Mouse (Mus musculus) yolk sac, embryonic 10.5 days (tissue): ENCODE results near the gene Pdcd1.
"Not testable (repeated sequence)": the region's sequence is repeated elsewhere in the genome, so short reads cannot be mapped to it uniquely, and the experiment has no call there.

Source experiments
- DNase-seq: peaks from one replicate; pipeline ENCODE4 v3.0.0-alpha.2; 2017; ENCODE audit warnings: low spot score

Gene Pdcd1

DNA sequence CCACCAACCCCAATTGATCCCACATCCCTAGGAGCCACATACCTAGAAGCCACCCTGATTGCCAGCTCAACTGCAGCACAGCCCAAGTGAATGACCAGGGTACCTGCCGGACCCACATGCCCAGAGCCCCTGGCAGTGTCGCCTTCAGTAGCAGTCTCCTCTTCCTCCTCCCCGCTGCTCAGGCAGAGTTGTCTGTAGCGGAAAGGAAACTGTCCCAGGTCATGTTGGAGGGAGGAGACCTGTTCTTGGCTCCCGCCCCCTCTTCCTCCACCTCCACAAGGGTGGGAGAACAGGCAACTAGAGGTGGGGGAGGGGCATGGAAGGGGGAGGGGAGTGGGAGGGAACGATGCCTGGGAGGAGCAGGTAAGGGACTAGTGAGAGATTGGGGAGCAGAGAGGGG lies at the start of gene Pdcd1:
Pdcd1 (minus strand) TSS at position 181 of the 400 bp plus-strand sequence.
- no peak for DNase-seq

DNA sequence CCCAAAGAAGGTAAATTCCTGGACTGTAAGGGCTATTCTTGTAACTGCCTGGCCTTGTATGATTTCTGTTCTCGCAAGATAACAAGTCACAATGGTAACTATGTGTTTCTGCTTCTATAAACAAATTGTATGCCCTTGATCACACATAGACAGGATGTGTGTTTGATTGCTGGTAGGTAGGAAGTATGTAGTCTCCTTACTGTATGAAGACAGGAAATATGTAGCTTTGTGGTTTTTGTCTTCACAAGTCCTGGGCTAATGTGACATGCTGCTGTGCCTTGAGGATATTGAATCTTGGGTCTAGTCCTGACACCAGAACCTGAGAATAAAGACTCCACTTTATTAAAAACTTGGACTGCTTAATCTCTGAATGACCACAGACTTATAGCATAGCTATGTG lies 39.4 kb upstream of the Pdcd1 start:
- DNase-seq = no peak

DNA sequence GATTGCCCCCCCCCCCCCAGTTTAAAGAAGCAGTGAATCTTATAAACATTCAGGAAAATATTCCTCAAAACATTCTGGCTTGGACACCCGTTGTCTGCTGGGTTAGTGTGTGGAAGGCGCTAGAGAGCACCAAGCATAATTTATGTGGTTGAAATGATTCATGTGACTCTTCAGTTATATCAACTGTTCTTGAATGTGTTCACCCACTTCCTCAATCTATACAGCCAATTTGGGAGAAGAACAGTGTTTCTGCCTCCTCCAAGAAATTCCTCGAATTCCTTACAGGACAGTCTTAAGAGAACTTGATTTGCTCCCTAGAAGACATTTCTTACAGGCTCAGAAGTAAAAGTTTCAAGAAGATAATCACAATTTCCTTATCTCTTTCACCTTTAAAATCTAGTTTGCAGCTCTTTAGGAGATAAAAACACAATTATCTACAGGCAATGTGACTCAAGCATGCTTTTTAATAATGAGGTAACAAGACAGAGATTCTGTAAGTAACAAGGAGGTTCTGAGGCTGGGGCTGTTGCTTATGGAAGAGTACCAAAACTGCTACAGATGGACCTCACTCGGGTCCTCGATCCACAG lies 34.1 kb upstream of the Pdcd1 start:
- DNase-seq = no peak

GRCm38 (mm10) chr1:94085324-94086105 lies 33.2 kb upstream of the Pdcd1 start:
- no peak for DNase-seq

GRCm38 (mm10) chr1:94081761-94082160 lies 29.4 kb upstream of the Pdcd1 start:
- DNase-seq = no peak

DNA sequence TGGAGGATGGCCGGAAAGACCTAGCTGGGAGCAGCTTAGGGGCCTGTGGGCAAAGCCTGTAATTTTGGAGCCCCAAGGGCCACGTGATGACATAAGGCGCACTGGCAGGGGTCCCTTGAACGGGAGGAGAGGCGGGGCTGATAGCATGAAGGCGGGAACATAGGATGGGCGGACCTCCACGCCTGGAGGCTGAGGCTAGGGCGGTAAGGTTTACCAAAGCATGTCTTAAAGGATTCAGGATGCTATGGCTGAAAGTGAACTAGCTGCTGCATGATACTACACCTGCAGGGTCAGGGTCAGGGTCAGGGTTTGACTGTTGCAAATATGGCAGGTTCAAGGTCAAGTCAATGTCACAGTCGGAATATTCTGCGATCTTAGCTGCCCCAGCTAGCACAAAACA lies 28.8 kb upstream of the Pdcd1 start:
- DNase-seq = no peak

DNA sequence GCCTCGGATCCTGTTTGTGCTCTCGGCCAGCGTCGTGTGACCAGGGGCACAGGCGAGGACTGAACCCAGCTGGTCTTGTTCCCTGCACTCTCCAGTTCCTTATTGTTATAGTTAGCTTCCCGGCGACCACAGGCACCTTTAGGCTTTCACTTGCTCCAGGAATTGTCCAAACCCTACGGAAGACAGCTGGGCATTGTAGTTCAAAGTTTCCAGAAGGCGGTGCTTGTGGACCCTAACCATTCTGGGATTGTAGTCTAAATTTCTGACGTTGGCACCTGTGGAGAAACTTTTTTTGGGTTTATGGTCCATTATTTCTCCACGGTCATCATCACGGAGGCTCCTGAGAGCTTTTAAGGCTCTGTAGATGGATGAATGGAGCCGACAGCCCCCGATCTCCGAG lies 28.4 kb upstream of the Pdcd1 start:
- no peak for DNase-seq

GRCm38 (mm10) chr1:94078835-94079440 lies 26.6 kb upstream of the Pdcd1 start:
- peak; percentile 60 for DNase-seq

GRCm38 (mm10) chr1:94078314-94078713 lies 26.0 kb upstream of the Pdcd1 start:
- DNase-seq = no peak

DNA sequence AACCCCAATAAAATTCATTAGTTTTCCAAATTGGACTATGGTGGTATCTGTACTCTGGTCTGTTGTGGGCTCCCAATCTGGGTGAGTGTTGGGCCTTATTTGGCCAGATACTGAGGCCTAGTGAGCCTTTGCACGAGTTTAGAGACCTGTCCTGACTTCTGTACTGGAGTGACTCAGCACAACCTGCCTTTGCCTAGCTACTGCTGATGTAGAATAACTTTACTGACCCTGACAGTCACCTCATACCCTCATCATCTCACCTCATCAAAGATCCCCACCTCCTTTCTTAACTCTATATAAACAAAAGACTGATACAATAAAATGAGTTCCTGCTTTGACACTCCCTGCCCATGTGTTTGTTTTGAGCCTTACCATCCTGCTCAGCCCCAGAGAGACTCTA lies 24.3 kb upstream of the Pdcd1 start:
- DNase-seq = no peak

GRCm38 (mm10) chr1:94074756-94075155 lies 22.4 kb upstream of the Pdcd1 start:
- DNase-seq = no peak

GRCm38 (mm10) chr1:94058281-94058680 lies 5.9 kb upstream of the Pdcd1 start:
- DNase-seq = not testable (repeated sequence)

DNA sequence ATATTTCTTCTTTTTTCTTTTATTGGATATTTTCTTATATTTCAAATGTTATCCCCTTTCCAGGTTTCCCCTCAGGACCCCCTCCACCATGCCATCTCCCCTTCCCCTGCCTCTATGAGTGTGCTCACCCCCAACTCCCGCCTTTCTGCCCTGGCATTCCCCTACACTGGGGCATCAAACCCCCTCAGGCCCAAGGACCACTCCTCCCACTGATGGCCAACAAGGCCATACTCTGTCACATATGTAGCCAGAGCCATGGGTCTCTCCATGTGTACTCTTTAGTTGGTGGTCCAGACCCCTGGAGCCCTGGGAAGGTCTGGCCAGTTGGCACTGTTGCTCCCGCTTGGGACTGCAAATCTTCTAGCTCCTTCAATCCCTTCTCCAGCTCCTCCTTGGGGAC lies 5.0 kb upstream of the Pdcd1 start:
- no peak for DNase-seq

DNA sequence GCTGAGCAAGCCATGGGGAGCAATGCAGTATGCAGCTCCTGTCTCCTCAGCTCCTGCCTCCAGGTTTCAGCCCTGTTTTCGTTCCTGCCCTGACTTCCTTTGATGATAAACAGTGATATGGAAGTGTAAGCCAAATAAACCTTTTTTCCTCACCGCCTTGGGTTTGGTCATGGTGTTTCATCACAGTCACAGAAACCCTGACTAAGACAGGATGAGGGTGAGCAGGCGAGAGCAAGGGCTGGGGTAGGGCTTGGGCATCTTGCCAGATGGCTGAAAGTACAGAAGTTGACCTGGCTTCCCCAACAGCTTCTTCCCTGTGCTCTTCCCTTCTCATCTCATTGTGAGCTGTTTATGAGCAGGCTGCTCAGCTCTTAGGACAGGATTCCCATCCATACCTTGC lies 3.6 kb upstream of the Pdcd1 start:
- no peak for DNase-seq

GRCm38 (mm10) chr1:94054481-94054880 lies 2.1 kb upstream of the Pdcd1 start:
- no peak for DNase-seq

GRCm38 (mm10) chr1:94053530-94054216 lies 1.3 kb upstream of the Pdcd1 start:
- no peak for DNase-seq

- DNase-seq = no peak
These were observed 1.2 kb downstream of the Pdcd1 start for GRCm38 (mm10) chr1:94051104-94051503.

DNA sequence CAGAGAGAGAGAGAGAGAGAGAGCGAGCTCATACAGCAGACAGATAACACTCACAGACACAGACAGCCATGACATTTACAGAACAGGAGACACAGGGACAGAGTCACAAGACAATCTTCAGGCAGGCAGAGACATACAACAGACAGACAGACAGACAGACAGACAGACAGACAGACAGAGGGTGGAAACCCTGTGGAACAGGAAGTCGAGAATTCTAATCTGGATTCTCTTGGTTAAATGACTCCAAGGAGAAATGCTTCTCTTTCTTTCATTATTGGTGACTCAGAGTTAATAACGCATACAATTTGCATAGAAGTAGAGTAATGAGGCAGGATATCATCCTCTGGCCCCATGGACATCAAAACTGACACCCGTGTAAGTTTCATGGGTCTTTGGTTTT lies 5.8 kb downstream of the Pdcd1 start:
- DNase-seq = no peak

DNA sequence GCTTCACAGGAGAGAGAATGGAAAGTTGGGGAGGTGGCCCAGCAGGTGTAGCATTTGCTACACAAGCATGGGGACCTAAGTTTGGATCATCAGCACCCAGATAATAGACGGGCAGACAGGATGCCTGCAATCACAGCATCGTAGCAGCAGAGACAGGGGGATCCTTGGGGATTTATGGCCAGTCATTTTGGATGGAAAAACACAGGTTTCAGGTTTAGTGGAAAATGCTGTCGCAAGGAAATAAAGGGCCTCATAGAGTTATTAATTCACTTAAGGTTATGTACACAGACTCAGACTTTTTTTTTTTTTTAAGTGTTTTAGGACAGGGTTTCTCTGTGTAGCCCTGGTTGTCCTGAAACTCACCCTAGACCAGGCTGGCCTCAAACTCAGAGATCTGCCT lies 6.8 kb downstream of the Pdcd1 start:
- DNase-seq = no peak

- DNase-seq = no peak
These were observed 12.0 kb downstream of the Pdcd1 start for GRCm38 (mm10) chr1:94040391-94040790.

DNA sequence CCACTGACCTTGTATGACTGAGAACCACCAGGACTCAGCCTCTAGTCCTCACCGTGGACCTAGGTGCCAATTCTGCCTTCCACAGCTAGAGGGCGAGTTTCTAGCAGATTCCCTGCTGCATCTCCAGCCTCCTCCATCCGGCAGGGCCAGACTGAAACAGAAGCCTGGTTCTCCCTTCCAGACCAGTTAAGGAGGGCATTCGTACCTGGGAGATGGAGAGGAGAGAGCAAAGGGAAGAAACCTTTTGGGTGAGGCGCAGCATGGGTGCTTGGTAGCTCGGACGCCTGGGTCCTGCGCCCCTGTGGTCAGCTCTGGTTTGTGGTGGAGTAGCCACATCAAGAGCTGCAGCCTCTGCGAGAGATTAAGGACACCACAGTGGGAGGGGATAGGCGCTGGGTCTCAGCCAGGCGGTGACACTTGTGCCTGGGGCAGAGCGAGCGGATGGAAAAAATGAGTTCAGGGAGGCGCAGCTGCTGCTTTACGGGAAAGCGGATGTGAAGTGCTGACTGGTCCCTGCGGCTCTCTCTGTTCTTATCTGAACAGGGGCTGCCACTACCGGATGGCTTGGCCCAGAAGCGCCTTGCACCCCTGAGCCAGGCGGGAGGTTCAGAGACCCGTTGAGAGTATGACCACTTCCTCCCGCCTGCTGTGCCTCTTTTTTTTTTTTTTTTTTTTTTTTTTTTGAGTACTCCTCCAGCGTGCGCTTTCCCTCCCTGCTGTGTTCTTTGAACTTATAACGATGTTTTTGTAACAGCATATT lies 17.2 kb downstream of the Pdcd1 start:
- peak; percentile 64 for DNase-seq

DNA sequence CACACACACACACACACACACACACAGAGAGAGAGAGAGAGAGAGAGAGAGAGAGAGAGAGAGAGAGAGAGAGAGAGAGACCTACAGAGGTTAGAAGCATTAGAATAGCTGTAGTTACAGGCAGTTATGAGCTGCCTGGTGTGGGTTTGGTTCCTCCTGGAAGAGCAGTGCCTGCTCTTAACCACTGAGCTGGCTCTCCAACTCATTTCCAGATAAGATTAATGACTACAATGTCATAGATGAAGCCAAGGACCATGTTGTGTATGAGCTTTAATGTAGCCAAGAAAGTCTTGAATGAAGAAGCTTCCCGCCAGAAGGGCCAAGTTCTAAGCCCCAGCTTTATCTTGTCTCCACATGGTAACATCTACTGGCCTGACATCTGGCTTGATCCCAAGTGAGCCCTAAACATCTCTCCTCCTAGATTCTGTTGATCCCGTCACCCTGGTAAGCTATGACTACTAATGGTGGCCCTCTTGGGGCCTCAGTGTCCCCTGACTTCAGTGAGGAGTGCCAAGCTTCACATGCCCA lies 19.2 kb downstream of the Pdcd1 start:
- no peak for DNase-seq
